Mouse (Mus musculus) limb, embryonic 13.5 days (tissue): ENCODE data around the gene Tcf12. TPM values are rescaled to one million over a fixed set of nuclear protein-coding genes. Genes with fewer than 3 reads are reported as not detected.

ENCODE experiments used
- ATAC-seq: fragments of 200-750 bp; cut with Nextera tagmentation; 2 replicates; pipeline ENCODE4 v1.8.0; 2017; ENCODE audit warnings: low read depth, moderate number of reproducible peaks, moderate TSS enrichment; ENCODE audit not compliant: low FRiP score
- H3K27ac ChIP-seq: fragments of 300-500 bp; sonication (generic); 2 replicates; pipeline ENCODE4 v1.5.1; 2015; ENCODE audit warnings: inconsistent platforms, mild to moderate bottlenecking, moderate library complexity
- H3K27me3 ChIP-seq: fragments of 300-500 bp; sonication (generic); 2 replicates; pipeline ENCODE4 v1.6.1; 2015; ENCODE audit warnings: mild to moderate bottlenecking, inconsistent platforms
- H3K36me3 ChIP-seq: fragments of 300-500 bp; sonication (generic); 2 replicates; pipeline ENCODE4 v1.6.1; 2015; ENCODE audit warnings: inconsistent platforms, mild to moderate bottlenecking, moderate library complexity
- H3K4me1 ChIP-seq: fragments of 300-500 bp; sonication (generic); 2 replicates; pipeline ENCODE4 v1.6.1; 2015; ENCODE audit warnings: inconsistent platforms
- H3K4me2 ChIP-seq: fragments of 300-500 bp; sonication (generic); replicated peaks from 2 replicates; pipeline ENCODE4 v1.6.1; 2015; ENCODE audit warnings: inconsistent platforms, mild to moderate bottlenecking, moderate library complexity
- H3K4me3 ChIP-seq: fragments of 300-500 bp; sonication (generic); 2 replicates; pipeline ENCODE4 v1.5.1; 2015; ENCODE audit warnings: moderate library complexity, mild to moderate bottlenecking, inconsistent platforms
- H3K9ac ChIP-seq: fragments of 300-500 bp; sonication (generic); 2 replicates; pipeline ENCODE4 v1.6.1; 2015; ENCODE audit warnings: mild to moderate bottlenecking, inconsistent platforms
- H3K9me3 ChIP-seq: fragments of 300-500 bp; sonication (generic); 2 replicates; pipeline ENCODE4 v1.6.1; 2016; ENCODE audit warnings: inconsistent platforms
- WGBS: fragments of 180-500 bp; shearing (Covaris S2); methylation state at CpG from one replicate; pipeline ENCODE4 v1.1.7; 2015; 5-methylcytosine and 5-hydroxymethylcytosine counted together
- polyA plus RNA-seq: library from polyadenylated mRNA; unstranded; fragments of >200 nt; fragmentation: Nextera tagmentation; extraction: Ambion mirVana; gene quantifications from 2 replicates; pipeline ENCODE4 v1.2.1, GENCODE M21; 2015

The Tcf12 gene
- polyA plus RNA-seq, 1 experiment from 2014 or later: 118 TPM

- no peak overlapping the region for H3K4me2 ChIP-seq
- H3K36me3 ChIP-seq: no peaks in the 10 kb centered on the region
- H3K27me3 ChIP-seq: no peaks in the 10 kb centered on the region
- no peak overlapping the region for H3K4me3 ChIP-seq
- WGBS: 82% methylated on average over 4 of the region's 4 CpGs
- H3K4me1 ChIP-seq: no peaks in the 10 kb centered on the region
- no peak for ATAC-seq
- no peak overlapping the region for H3K9ac ChIP-seq
- H3K27ac ChIP-seq: no peak overlapping the region
- H3K9me3 ChIP-seq: no peaks in the 10 kb centered on the region
These were observed 96.9 kb downstream of the Tcf12 start for GRCm38 (mm10) chr9:72014585-72015381.

GRCm38 (mm10) chr9:72013541-72013940 lies 98.1 kb downstream of the Tcf12 start:
- Histone ChIP-seq H3K27me3 (no peaks in the 10 kb centered on the region), H3K9me3 (no peaks in the 10 kb centered on the region), H3K9ac (no peak overlapping the region), H3K4me2 (no peak overlapping the region), H3K27ac (no peak overlapping the region), H3K4me3 (no peak overlapping the region), H3K4me1 (no peaks in the 10 kb centered on the region), H3K36me3 (no peaks in the 10 kb centered on the region)
- WGBS: 90% methylated on average over 1 of the region's 1 CpGs
- ATAC-seq: no peak

GRCm38 (mm10) chr9:72008634-72009033 lies 103.0 kb downstream of the Tcf12 start:
- no peak for ATAC-seq
- Histone ChIP-seq H3K36me3 (no peaks in the 10 kb centered on the region), H3K4me1 (no peaks in the 10 kb centered on the region), H3K4me3 (no peak overlapping the region), H3K27me3 (no peaks in the 10 kb centered on the region), H3K27ac (no peak overlapping the region), H3K9me3 (no peaks in the 10 kb centered on the region), H3K9ac (no peak overlapping the region), H3K4me2 (no peak overlapping the region)
- 91% methylated on average over 1 of the region's 1 CpGs for WGBS

GRCm38 (mm10) chr9:71991147-71991546 lies 120.5 kb downstream of the Tcf12 start:
- no peaks in the 10 kb centered on the region for H3K9me3 ChIP-seq
- no peaks in the 10 kb centered on the region for H3K27me3 ChIP-seq
- H3K4me3 ChIP-seq: no peak overlapping the region
- no peak overlapping the region for H3K4me2 ChIP-seq
- H3K27ac ChIP-seq: no peak overlapping the region
- 79% methylated on average over 3 of the region's 3 CpGs for WGBS
- no peaks in the 10 kb centered on the region for H3K4me1 ChIP-seq
- H3K36me3 ChIP-seq: no peaks in the 10 kb centered on the region
- H3K9ac ChIP-seq: no peak overlapping the region
- no peak for ATAC-seq

- WGBS: 72% methylated on average over 1 of the region's 1 CpGs
- Histone ChIP-seq H3K9me3 (no peaks in the 10 kb centered on the region), H3K4me3 (no peak overlapping the region), H3K9ac (no peak overlapping the region), H3K27ac (no peak overlapping the region), H3K36me3 (no peaks in the 10 kb centered on the region), H3K4me1 (no peaks in the 10 kb centered on the region), H3K4me2 (no peak overlapping the region), H3K27me3 (no peaks in the 10 kb centered on the region)
- no peak for ATAC-seq
These were observed 121.3 kb downstream of the Tcf12 start for GRCm38 (mm10) chr9:71990376-71990775.

GRCm38 (mm10) chr9:71989663-71990062 lies 122.0 kb downstream of the Tcf12 start:
- 58% methylated on average over 1 of the region's 1 CpGs for WGBS

GRCm38 (mm10) chr9:71986716-71987115 lies 125.0 kb downstream of the Tcf12 start:
- H3K27me3 ChIP-seq: no peaks in the 10 kb centered on the region
- no peaks in the 10 kb centered on the region for H3K9me3 ChIP-seq
- no peak overlapping the region for H3K27ac ChIP-seq
- H3K4me1 ChIP-seq: peaks cover 5% of the 10 kb centered on the region
- no peak overlapping the region for H3K4me3 ChIP-seq
- no peak overlapping the region for H3K4me2 ChIP-seq
- no peak for ATAC-seq
- 84% methylated on average over 2 of the region's 2 CpGs for WGBS
- H3K36me3 ChIP-seq: no peaks in the 10 kb centered on the region
- no peak overlapping the region for H3K9ac ChIP-seq

More at GRCm38 (mm10) chr9:71989663-71990062, 122.0 kb downstream of the Tcf12 start:
- no peak overlapping the region for H3K4me2 ChIP-seq
- H3K9me3 ChIP-seq: no peaks in the 10 kb centered on the region
- H3K4me3 ChIP-seq: no peak overlapping the region
- peaks cover 5% of the 10 kb centered on the region for H3K4me1 ChIP-seq
- no peak for ATAC-seq
- no peak overlapping the region for H3K9ac ChIP-seq
- no peaks in the 10 kb centered on the region for H3K36me3 ChIP-seq
- H3K27ac ChIP-seq: no peak overlapping the region
- no peaks in the 10 kb centered on the region for H3K27me3 ChIP-seq

GRCm38 (mm10) chr9:71982826-71983225 lies 128.8 kb downstream of the Tcf12 start:
- Histone ChIP-seq H3K4me2 (no peak overlapping the region), H3K9me3 (no peaks in the 10 kb centered on the region), H3K4me3 (no peak overlapping the region), H3K27me3 (no peaks in the 10 kb centered on the region), H3K27ac (no peak overlapping the region), H3K9ac (no peak overlapping the region), H3K4me1 (peaks cover 11% of the 10 kb centered on the region), H3K36me3 (no peaks in the 10 kb centered on the region)
- ATAC-seq: no peak
- WGBS: 80% methylated on average over 1 of the region's 1 CpGs

GRCm38 (mm10) chr9:71981071-71981470 lies 130.6 kb downstream of the Tcf12 start:
- Histone ChIP-seq H3K27ac (no peak overlapping the region), H3K36me3 (no peaks in the 10 kb centered on the region), H3K4me1 (peaks cover 16% of the 10 kb centered on the region), H3K9me3 (no peaks in the 10 kb centered on the region), H3K4me2 (no peak overlapping the region), H3K4me3 (no peak overlapping the region), H3K27me3 (no peaks in the 10 kb centered on the region), H3K9ac (no peak overlapping the region)
- 96% methylated on average over 3 of the region's 3 CpGs for WGBS
- no peak for ATAC-seq

GRCm38 (mm10) chr9:71980579-71980978 lies 131.1 kb downstream of the Tcf12 start:
- Histone ChIP-seq H3K4me3 (no peak overlapping the region), H3K4me1 (peaks cover 17% of the 10 kb centered on the region), H3K4me2 (no peak overlapping the region), H3K27me3 (no peaks in the 10 kb centered on the region), H3K9ac (no peak overlapping the region), H3K9me3 (no peaks in the 10 kb centered on the region), H3K27ac (no peak overlapping the region), H3K36me3 (no peaks in the 10 kb centered on the region)
- no peak for ATAC-seq
- 32% methylated on average over 2 of the region's 2 CpGs for WGBS

- no peak for ATAC-seq
- Histone ChIP-seq H3K4me1 (peaks cover 21% of the 10 kb centered on the region), H3K27me3 (no peaks in the 10 kb centered on the region), H3K4me2 (no peak overlapping the region), H3K9ac (no peak overlapping the region), H3K9me3 (no peaks in the 10 kb centered on the region), H3K27ac (no peak overlapping the region), H3K36me3 (no peaks in the 10 kb centered on the region), H3K4me3 (no peak overlapping the region)
- WGBS: 79% methylated on average over 3 of the region's 3 CpGs
These were observed 132.8 kb downstream of the Tcf12 start for GRCm38 (mm10) chr9:71978886-71979285.

- H3K4me2 ChIP-seq: 0 out of 2 replicates have a peak overlapping the region, but pooled peaks have one; percentile 7
- ATAC-seq: peak; percentile 61; the same call in 1 of the 2 replicates
- peaks cover 24% of the 10 kb centered on the region for H3K4me1 ChIP-seq
- no peaks in the 10 kb centered on the region for H3K27me3 ChIP-seq
- no peak overlapping the region for H3K9ac ChIP-seq
- H3K9me3 ChIP-seq: no peaks in the 10 kb centered on the region
- H3K27ac ChIP-seq: no peak overlapping the region
- no peak overlapping the region for H3K4me3 ChIP-seq
- WGBS: 25% methylated on average over 6 of the region's 6 CpGs
- H3K36me3 ChIP-seq: no peaks in the 10 kb centered on the region
These were observed 135.6 kb downstream of the Tcf12 start for GRCm38 (mm10) chr9:71976034-71976433.

- Histone ChIP-seq H3K4me3 (no peak overlapping the region), H3K27ac (no peak overlapping the region), H3K9ac (no peak overlapping the region), H3K27me3 (no peaks in the 10 kb centered on the region), H3K4me2 (no peak overlapping the region), H3K4me1 (peaks cover 20% of the 10 kb centered on the region), H3K9me3 (no peaks in the 10 kb centered on the region), H3K36me3 (no peaks in the 10 kb centered on the region)
- no peak for ATAC-seq
- WGBS: 57% methylated on average over 4 of the region's 4 CpGs
These were observed 136.5 kb downstream of the Tcf12 start for GRCm38 (mm10) chr9:71975141-71975540.
